Mouse (Mus musculus): ENCODE results near the gene Rgs19. TPM values are rescaled to one million over a fixed set of nuclear protein-coding genes. Genes with fewer than 3 reads are reported as not detected.

Gene Rgs19
- total RNA-seq, 2 experiments from 2014 or later: 29.3 to 30.7 TPM

DNA sequence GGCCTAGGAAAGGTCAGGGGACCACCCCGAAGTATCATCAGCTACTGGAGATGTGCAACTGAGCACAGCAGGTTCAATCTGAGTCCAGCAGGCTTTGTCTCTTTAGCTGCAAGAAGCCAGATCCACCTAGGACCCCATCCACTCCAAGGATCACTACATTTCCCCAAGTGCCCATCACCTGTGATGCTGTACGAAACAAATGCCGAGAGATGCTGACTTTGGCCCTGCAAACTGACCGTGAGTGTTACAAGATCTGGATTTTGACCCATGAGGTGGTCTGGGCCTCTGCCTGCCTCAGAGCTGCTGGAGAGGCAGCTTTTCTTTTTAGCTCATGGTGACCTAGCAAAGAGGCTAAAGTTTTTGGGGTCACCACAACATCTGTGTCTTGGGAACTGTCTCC lies 8.1 kb downstream of the Rgs19 start:
- DNase-seq (ENCODE audit: low spot score in 2 of 2): no peak

DNA sequence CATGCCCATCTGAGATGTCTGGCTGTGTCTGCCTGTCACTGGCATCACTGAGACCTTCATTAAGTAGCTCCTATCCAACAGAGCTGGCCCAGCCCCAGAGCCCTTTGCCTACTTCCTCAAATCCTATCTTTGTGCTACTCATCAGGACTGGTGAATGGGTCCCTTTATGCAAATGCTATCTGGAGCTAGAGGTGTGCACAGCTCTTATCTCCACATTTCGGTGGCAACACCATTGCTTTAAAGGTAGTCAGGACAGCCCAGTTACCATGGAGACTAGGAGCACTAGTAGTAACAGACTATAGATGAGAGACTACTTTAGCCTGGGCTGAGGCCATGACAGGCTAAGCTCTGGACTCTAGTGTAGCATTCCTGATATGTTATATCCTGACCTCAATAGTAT lies 9.1 kb downstream of the Rgs19 start:
- no peak for DNase-seq (ENCODE audit: low spot score in 2 of 2)

DNA sequence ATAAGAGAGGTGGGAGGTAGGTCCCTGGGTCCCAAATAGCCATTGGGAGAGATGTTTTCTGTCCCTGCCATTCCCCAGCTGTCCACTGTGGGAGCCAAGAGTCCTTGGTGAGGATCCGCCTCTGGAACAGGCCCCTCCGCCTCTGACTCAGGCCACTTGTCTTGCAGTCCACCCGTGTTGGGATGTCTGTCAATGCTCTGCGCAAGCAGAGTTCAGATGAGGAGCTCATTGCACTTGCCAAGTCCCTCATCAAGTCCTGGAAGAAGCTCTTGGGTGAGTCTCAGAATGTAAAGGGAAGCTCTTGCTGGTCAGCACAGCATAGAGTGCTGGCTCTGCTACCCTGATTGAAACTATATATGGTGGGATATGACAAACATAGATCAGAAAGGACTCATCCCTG lies 10.4 kb downstream of the Rgs19 start:
- no peak for DNase-seq (ENCODE audit: low spot score in 2 of 2)

DNA sequence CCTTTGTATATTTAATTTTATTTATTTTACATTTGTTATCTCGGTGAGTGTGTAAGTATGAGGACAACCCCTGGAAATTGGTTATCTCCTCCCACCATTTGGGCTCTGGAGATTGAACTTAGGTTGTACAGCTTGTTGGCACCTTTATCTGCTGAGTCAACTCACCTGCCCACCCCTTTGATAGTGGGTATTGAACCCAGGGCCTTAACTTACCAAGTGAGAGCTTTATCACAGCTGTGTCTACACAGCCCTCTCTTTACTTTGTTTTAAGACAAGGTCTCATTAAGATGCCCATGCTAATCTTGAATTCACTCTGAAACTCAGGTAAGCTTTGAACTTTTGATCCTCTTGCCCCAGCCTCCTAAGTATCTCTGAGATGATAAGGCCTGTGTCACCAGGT lies 11.8 kb downstream of the Rgs19 start:
- DNase-seq (ENCODE audit: low spot score in 2 of 2): no peak

DNA sequence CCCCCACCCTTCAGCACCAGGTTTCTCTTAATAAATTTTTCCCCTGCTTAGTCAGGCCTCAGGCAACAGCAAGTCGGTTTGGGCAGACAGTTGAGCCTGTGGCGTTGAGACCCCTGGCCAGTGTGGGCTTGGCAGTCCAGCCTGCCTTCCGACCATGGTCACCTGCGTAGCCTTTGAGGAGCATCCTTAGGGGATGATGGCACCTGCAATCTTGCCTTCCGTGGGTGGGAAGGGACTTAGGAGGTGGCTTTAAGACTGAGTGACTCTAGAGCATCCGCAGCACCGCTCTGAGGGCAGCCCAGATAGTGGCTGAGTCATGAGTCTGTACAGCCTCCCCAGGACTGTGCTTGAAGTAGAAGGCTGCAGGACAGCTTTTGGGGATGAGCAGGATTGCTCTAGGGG lies 13.1 kb downstream of the Rgs19 start:
- DNase-seq (ENCODE audit: low spot score in 2 of 2): peak in 1 of 2 experiments; percentile 50

DNA sequence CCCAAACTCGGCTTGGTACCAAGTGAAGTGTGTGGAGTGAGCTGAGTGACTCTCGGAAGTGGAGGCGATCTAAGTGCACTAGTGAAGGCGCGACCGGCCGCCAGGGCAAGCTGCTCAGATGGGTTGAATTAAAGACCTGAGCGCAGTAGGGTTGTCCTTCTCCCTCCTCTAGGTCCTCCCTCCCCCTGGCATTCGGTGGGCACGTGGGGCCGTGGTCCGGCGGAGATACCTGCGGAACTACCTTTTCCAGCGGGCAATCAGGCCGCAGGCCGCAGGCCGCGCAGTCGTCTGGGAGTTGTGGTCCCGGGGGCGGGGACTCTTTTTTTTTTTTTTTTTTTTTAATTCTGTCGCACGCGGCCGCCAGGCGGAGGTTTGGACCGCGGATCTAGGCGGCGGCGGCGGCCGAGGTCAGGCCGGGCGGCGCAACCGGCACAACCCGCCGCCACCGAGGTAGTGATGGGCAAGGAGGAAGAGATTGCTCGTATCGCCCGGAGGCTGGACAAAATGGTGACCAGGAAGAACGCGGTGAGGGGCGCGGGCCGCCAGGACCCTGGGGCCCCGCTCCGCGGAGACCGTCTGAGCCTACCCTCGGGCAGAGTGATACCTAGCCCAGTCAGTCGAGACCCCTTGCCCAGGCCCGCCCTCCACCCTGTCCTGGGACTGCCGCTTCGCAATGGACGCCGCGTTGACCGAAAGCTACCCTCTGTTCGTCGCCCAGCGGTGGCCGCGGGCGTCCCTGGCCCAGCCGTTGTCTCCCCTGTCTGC lies 13.6 kb downstream of the Rgs19 start, which contains the start of gene Tcea2:
TSS of gene Tcea2 (plus strand) at position 360 of the 765 bp plus-strand sequence.
- DNase-seq (ENCODE audit: low spot score in 2 of 2): peak; percentile 64 to 73

DNA sequence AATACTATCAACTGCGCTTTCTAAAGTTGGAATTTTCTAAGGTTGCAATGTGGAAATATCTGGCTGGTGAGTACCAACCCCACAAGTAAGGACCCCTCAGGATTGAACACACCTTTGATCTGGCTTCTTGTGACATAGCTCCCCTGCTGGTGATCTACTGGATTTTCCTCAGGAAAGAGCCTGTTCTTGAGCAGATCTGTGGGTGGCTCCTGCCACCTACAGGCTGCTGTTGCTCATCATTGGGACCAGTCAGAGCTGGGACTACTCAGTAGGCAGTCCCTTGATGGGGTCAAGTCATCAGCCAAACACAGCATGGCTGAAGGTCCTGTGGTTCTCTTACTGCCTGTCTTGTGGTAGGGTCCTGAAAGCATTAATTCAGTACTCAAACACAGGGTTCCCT lies 15.0 kb downstream of the Rgs19 start:
- peak; percentile 70 to 75 for DNase-seq (ENCODE audit: low spot score in 2 of 2)

DNA sequence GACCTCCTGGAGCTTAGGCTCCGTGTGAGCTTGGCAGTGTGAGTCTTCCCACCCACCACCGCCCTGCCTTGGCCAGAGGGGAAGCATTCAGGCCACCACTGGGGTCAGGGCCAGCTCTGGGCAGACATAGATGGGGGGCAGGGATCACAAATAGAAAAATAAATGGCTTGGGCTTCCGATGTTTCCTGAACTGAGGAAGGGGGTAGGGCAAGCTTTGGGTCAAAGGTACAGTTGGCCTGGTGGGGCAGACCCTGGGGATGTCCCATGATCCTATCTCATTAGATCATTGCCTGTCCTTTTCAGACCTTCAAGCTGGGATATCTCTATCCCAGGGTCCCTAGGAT lies 16.1 kb downstream of the Rgs19 start:
- DNase-seq (ENCODE audit: low spot score in 2 of 2): no peak

DNA sequence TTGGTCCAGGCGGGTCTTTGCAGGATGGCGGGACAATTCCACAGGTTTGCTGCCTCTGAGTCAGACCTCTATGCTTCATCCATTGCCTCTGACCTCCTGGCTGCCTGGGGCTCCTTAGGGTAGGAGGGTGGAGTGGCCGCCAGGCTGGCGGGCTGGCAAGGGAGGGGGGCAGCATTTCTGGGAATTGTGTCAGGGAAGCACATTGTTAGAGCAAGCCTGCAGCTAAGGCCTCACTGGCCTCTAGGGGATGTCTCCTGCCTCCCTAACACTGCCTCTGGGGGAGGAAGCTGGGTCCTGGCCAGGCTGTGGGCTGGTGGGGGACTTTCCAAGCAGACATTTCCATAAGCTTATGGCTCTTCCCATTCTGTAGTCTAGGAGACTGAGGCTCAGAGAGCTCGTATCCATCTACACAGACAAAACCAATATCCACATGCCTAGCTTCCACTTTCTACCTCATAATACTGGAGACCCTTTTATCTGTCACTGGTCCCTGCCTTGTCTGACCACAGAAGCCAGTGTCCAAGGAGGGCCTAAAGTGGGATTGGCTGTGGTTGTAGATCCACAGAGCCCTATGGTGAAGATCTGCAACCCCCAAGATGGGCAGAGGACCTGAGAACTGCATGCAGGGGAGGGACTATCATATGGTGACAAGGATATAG lies 16.6 kb downstream of the Rgs19 start:
- DNase-seq (ENCODE audit: low spot score in 2 of 2): peak in 1 of 2 experiments; percentile 47

DNA sequence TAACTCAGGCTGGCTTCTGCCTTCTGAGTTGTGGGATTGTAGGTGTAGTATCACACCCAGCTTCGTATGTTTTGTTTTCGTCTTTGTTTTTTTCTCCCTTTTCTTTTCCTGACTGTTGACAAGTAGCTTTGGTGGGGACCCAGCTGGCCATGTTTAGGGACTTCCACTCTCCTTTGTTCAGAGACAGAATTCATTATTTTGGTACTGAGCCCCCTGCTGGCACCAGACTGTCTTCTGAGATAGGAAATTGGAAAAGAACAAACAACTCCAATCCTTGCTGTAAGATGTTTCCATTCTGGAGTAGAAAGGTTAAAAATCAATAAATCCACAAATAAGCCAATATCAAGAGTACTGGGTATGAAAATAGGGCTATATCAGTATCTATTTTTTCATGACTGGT lies 17.4 kb downstream of the Rgs19 start:
- no peak for DNase-seq (ENCODE audit: low spot score in 2 of 2)

DNA sequence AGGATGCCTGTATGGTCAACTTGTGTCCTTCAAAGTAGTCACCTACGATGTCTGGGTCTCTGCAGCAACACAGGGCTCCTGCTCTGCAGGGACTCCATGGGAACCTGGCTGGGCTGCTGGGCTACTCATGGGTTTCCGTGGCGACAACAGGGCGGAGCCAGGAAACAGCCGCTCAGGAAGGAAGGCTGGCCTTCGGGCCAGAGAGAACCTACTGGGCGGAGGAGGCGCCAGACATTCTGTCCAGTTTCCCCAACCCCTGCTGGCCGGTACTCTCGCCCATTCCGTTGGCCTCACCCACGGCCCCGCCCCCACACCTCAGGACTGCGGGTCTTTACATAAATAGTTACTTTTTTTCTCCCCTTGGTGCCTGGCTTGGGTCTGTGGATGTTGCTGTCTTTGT lies 18.3 kb downstream of the Rgs19 start:
- DNase-seq (ENCODE audit: low spot score in 2 of 2): peak in 1 of 2 experiments; percentile 41

DNA sequence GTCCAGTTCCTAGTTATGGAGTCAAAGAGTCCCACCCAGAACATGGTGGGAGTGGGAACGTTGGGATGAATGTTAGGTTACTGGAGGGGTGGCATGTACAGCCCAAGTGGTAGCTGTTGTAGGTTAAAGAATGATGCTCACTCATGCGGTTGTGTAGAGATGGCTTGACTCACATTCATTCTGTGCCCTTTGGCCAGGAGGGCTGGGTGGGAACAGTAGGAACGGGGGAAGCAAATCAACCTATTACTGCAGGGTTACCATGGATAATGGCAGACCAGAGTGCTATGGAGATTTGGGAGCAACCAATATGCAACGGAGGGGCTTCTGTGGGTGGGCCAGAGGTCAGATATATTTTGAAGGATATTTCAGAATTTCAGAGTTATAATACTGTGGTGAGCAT lies 18.8 kb downstream of the Rgs19 start:
- DNase-seq (ENCODE audit: low spot score in 2 of 2): no peak

DNA sequence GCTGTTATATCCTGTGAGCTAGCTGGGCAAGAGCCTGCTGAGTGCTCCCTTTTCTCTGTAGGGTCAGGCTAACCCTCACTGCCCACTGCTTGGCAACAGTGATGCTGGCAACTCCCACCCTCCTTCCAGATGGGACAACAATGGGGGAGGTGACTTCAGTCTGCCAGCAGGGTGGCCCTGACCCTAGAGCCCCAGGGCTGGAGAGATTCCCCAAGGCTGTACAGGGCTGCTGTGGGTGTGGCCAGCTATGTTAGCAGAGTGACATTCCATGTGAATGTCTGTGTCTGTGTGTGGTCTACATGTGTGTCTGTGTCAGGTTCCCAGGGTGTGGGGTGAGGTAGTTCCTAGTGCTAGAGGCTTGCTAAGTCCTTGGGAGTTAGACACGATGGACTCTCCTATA lies 20.3 kb downstream of the Rgs19 start:
- DNase-seq (ENCODE audit: low spot score in 2 of 2): no peak

DNA sequence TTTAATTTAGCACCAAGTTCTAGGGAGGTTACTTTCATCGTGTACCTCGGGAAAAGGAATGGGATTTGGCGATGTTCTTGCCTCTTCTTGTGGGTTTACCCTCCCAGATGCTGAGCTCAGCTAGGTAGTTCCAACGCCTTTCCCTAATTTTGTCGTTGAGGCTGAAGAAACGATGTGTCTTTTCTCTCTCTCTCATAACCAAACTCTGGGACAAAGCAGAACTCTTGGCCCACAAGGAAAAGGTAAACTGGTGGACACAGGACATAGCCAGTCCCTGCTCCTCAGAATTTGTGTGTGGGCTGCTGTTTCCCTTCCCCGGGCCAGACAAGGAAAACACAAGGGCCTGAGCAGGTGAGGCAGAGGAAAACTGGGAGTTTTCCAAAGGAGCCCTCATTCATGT lies 21.8 kb downstream of the Rgs19 start:
- DNase-seq (ENCODE audit: low spot score in 2 of 2): no peak

DNA sequence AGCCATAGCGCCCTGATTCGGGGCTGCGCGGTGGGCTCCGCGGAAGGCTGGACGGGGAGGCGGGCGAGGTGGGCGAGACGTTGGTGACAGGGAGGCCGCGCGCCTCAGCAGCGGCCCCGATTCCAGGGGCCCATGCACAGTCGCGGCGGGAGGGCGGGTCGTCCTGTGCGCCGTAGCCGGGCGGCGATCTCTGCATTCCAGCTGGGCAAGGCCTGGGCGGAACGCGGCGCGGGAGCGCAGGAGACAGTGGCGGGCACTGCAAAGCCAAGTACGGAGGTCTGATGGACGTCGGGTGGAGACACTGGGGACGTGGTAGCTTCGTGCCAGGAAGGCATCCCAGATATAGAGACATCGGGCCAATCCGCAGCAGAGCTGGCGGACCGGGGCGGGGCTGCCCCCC lies 22.5 kb downstream of the Rgs19 start, which contains the start of gene Sox18:
TSS of gene Sox18 (minus strand) at position 315 of the 400 bp plus-strand sequence.
- no peak for DNase-seq (ENCODE audit: low spot score in 2 of 2)

DNA sequence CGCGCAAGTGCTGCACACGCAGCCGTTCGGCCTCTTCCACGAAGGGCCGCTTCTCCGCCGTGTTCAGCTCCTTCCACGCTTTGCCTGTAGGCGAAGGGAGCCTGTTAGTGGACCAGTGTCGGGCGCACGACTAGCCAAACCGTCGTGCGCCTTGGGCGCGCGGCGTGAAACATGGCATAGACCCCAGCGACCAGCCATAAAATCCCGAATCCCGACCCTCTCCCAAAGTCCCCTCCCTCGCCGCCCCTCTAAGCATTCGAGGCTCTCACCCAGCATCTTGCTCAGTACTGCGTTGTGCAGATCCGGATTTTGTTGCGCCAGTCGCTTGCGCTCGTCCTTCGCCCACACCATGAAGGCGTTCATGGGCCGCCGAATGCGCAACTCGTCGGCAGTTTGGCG lies 22.9 kb downstream of the Rgs19 start:
- DNase-seq (ENCODE audit: low spot score in 2 of 2): no peak

DNA sequence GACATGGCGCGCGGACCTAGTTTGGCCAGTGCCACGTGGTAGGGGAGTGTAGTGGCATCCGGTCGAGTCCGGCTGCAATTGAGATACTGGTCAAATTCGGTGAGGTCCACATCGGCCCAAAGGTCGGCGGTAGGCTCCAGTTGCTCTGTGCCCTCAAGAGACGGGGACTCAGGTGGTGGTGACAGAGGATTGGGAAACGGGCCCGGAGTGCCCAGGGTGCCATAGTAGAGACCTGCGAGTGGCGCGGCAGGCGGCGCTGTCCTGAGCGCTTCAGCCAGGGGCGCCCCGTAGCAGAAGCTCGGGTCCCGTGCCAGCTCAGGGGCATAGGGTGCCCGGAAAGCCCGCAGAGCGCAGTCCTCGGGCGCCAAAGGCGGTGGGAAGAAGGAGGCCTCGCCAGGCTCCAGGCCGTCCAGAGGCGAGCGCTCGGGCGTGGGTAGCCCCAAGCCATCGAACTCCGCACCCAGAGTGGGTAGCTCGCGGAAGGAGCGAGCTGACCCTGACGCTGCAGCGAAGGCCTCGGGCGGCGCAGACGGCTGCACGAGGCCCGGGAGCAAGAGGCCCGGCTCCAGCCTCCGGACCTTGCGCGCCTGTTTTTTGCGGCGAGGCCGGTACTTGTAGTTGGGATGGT lies 23.4 kb downstream of the Rgs19 start:
- no peak for DNase-seq (ENCODE audit: low spot score in 2 of 2)

DNA sequence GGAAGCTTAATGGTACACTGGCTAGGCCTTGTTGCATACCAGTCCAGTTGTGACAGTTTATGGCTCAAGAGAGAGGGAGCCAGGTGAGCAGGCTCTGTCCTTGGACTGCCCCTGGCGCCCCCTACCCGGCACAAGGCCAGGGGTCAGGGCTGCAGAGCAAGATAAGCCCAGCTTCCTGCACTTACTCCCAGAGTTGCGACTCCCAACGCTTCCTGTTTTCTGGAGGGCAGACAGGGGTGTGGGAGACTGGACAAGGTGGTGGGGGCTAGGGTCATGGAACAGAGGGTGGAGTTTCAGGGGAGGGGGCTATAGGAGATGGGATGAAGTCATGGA lies 30.5 kb downstream of the Rgs19 start:
- no peak for DNase-seq (ENCODE audit: low spot score in 2 of 2)

DNA sequence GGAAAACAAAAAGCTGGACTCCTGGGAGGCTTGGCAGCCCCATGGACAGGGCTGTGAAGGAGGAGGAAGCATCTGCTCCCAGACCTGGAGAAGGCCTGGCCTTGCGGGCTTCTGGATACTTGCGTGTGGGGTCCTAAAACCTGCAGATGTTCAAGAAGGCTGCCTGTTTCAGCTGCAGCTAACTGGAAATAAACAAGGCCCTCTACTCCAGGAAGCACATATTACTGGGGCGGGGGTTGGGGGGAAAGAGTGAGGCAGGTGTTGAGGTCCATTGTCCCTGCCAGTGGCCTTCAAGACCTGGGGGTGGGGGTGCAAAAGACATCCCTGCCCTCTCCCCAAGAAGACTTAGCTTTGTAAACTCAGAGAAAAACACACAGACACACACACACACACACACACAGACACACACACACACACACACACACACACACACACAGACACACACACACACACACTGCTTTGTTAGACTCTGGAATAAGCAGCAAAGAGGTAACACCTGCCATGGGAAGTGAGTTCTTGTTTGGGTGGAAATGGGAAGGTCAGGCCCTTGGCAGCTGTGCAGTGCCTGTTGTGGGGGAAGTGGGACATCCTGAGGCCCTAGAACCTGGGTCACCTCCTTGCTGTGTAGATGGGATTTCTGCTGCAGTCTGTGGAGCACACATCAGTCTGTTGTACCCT lies 31.0 kb downstream of the Rgs19 start:
- DNase-seq (ENCODE audit: low spot score in 2 of 2): no peak

DNA sequence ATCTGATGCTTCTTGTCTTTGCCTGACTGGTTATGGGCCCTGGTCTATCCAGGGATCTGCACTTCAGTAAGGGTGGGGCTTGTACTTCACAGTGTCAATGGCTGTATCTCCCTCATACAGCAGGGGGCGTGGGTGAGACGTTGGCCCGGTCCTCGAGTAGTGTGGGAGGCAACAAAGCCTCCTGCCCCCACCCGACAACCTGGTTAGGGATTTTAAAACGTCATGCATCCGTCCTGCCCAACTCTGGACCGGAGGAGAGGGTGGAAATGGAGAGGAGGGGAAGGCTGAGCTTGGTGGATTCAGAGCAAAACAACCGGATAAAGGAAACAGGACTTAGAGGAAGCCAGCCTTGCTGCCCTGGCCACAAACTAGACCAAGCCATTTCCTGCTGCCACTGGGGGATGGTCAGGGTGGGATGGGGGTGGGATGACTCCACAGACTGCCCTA lies 34.1 kb downstream of the Rgs19 start:
- DNase-seq (ENCODE audit: low spot score in 2 of 2): peak; percentile 83 to 85

DNA sequence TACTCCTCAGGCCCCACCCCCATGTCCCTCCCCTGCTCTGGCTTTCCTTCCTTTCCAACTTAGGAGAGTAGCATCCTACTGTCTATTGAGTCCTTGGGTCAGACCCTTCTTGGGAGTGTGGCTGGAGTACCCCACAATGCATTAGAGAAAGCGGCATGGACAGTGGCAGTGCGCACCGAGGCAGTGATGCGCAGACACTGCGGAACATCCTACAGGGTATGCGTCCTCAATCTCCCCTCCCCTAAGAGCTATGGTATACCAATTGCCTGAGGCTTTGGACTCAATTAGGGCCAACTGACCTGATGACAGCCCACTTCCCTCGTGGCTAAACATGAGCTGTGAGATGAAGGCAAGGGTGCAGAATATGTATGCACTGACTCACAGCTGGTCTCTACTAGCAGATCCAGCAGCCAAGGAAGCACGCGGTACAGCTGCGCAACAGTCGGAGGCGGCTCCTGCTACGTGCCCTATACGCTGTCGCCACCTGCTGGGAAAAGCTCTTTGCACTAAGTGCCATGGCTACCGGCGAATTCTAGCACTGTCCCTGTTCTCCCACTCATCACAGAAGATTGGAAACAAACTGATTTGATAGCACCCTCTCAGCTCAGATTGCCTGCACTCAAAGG lies 34.7 kb downstream of the Rgs19 start:
- peak; percentile 51 to 59 for DNase-seq (ENCODE audit: low spot score in 2 of 2)
